ENCODE assay signal across 17 mouse cellular contexts in the genomic region with DNA sequence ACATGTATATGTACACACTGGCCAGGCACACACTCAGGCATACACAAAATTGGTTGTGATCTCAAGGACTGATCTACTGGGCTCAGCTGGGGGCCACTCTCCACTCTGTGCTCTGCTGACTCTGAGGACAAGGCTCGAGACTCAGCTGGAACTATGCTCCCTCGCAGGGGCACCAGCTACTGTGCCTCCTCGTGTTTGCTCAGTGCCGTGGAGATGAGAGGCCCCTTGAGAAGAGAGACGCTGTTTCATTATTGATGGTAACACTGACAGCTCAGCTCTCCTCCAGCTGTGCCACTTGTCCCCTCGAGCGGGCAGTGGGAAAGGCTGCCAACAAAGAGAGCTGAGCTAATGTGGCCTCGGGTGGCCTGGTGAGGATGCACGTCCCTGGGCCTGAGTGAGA.
DNase-seq lines count a peak whose midpoint lies in the region; ATAC-seq and TF ChIP-seq lines count a peak whose summit lies in the region.
"Had no signal": no experiment of that assay in that cellular context is flagged by ENCODE, and none has a peak within 500 bp of the region (broad histone marks: within the 10 kb centered on the region; RNA-seq: fewer than 3 reads in every experiment).

No protein-coding gene starts in this region.

- no peak overlapping the region for H3K4me2 ChIP-seq in forebrain, postnatal 0 days (ENCODE audit: low read depth)
- H3K4me2 ChIP-seq in midbrain, embryonic 11.5 days, result no peak overlapping the region
- H3K4me2 ChIP-seq: forebrain, embryonic 12.5 days; kidney, embryonic 15.5 days; limb, embryonic 15.5 days had no signal

- no peak overlapping the region for H3K27ac ChIP-seq in forebrain, postnatal 0 days (ENCODE audit: low read depth, low read length)
- no peak overlapping the region; the same call in 1 of the 2 replicates for H3K27ac ChIP-seq in forebrain, embryonic 10.5 days
- H3K27ac ChIP-seq in midbrain, embryonic 11.5 days (ENCODE audit: low read depth, low read length), result no peak overlapping the region
- H3K27ac ChIP-seq: forebrain, embryonic 12.5 days; kidney, embryonic 15.5 days; limb, embryonic 15.5 days had no signal

- H3K9me3 ChIP-seq in forebrain, postnatal 0 days (ENCODE audit: low read length), result no peaks in the 10 kb centered on the region
- H3K9me3 ChIP-seq in forebrain, embryonic 10.5 days, result peaks cover 11% of the 10 kb centered on the region; the same call in 1 of the 2 replicates
- H3K9me3 ChIP-seq in midbrain, embryonic 11.5 days (ENCODE audit: control insufficient read depth, low read length), result peaks cover 2% of the 10 kb centered on the region; the same call in 1 of the 2 replicates
- H3K9me3 ChIP-seq: forebrain, embryonic 12.5 days; limb, embryonic 15.5 days had no signal

- no peaks in the 10 kb centered on the region for H3K4me1 ChIP-seq in forebrain, postnatal 0 days (ENCODE audit: insufficient read depth)
- H3K4me1 ChIP-seq in forebrain, embryonic 10.5 days, result peaks cover 35% of the 10 kb centered on the region
- H3K4me1 ChIP-seq in midbrain, embryonic 11.5 days (ENCODE audit: control insufficient read depth, insufficient read depth, low read length), result peaks cover 3% of the 10 kb centered on the region

- no peak overlapping the region for H3K9ac ChIP-seq in forebrain, postnatal 0 days
- no peak overlapping the region for H3K9ac ChIP-seq in midbrain, embryonic 11.5 days (ENCODE audit: low read length)
- H3K9ac ChIP-seq: forebrain, embryonic 12.5 days; kidney, embryonic 15.5 days; limb, embryonic 15.5 days had no signal

- peak; percentile 5; the same call in 1 of the 2 replicates for ATAC-seq in forebrain, postnatal 0 days
- 0 out of 2 replicates have a peak, but pooled peaks have one; percentile 52 for ATAC-seq in midbrain, embryonic 11.5 days (ENCODE audit: low FRiP score)
- ATAC-seq in frontal cortex, adult (ENCODE audit: low TSS enrichment), result no peak
- ATAC-seq: inflammation-experienced regulatory T-cells, adult 6 months had no signal

- intact Hi-C loops in left cerebral cortex, postnatal 4 days (cut with DNase I), result no loop called here

- H3K27me3 ChIP-seq in forebrain, postnatal 0 days (ENCODE audit: insufficient read depth, low read length), result no peaks in the 10 kb centered on the region
- no peaks in the 10 kb centered on the region for H3K27me3 ChIP-seq in forebrain, embryonic 10.5 days (ENCODE audit: poor library complexity, severe bottlenecking)
- no peaks in the 10 kb centered on the region for H3K27me3 ChIP-seq in midbrain, embryonic 11.5 days (ENCODE audit: control insufficient read depth, insufficient read depth, low read length)
- H3K27me3 ChIP-seq: forebrain, embryonic 12.5 days; kidney, embryonic 15.5 days; limb, embryonic 15.5 days had no signal

- no peak overlapping the region for H3K4me3 ChIP-seq in forebrain, postnatal 0 days (ENCODE audit: low read depth, low read length)
- H3K4me3 ChIP-seq in forebrain, embryonic 10.5 days, result no peak overlapping the region
- H3K4me3 ChIP-seq in midbrain, embryonic 11.5 days (ENCODE audit: low read depth, low read length), result no peak overlapping the region
- H3K4me3 ChIP-seq: forebrain, embryonic 12.5 days; kidney, embryonic 15.5 days; limb, embryonic 15.5 days had no signal

- no peak for TF ChIP-seq CTCF in forebrain, postnatal 0 days (IDR thresholded peaks at IDR 0.05; ENCODE audit: low read depth)

- DNase-seq in forebrain, postnatal 0 days, result no peak
- no peak for DNase-seq in forebrain, embryonic 10.5 days (ENCODE audit: extremely low spot score, low spot score)
- peak; percentile 34 for DNase-seq in left cerebral cortex, postnatal 4 days
- DNase-seq in left cerebral cortex, adult 11 months (ENCODE audit: low spot score), result no peak
- no peak for DNase-seq in midbrain, embryonic 11.5 days (ENCODE audit: low spot score, missing footprints)
- peak; percentile 63 for DNase-seq in retina, embryonic 14.5 days (ENCODE audit: low spot score)
- DNase-seq in natural killer cell, adult 2 months (ENCODE audit: low spot score in 2 of 2), result no peak
- DNase-seq: cerebellum, adult 11 months; heart, adult 18-20 months; lung, adult 18-20 months; lung, postnatal 36 days; right cerebral cortex, postnatal 14 days had no signal

- WGBS in forebrain, postnatal 0 days, result 36% methylated on average over 9 of the region's 9 CpGs
- 67% methylated on average over 9 of the region's 9 CpGs for WGBS in forebrain, embryonic 10.5 days
- 47% methylated on average over 9 of the region's 9 CpGs for WGBS in midbrain, embryonic 11.5 days

- no peaks in the 10 kb centered on the region for H3K36me3 ChIP-seq in forebrain, postnatal 0 days (ENCODE audit: insufficient read depth)
- H3K36me3 ChIP-seq in forebrain, embryonic 10.5 days (replicated peaks), result no peaks in the 10 kb centered on the region
- no peaks in the 10 kb centered on the region for H3K36me3 ChIP-seq in midbrain, embryonic 11.5 days (ENCODE audit: control insufficient read depth, insufficient read depth, low read length)
- H3K36me3 ChIP-seq: forebrain, embryonic 12.5 days; kidney, embryonic 15.5 days; limb, embryonic 15.5 days had no signal

Comparison
In these comparisons a context has a peak if more than half of its experiments do, and no peak if none do; other contexts are left out.
1. DNase-seq: peak in left cerebral cortex, postnatal 4 days (single experiment) and retina, embryonic 14.5 days (single experiment); none in forebrain, postnatal 0 days (single experiment), forebrain, embryonic 10.5 days (single experiment), left cerebral cortex, adult 11 months (single experiment), midbrain, embryonic 11.5 days (single experiment) and natural killer cell, adult 2 months (0 of 2).